ENCODE assay signal across 8 mouse cellular contexts in genomic region chr7:78846066-78846716, GRCm38 (mm10). TPM values are rescaled to one million over a fixed set of nuclear protein-coding genes. Genes with fewer than 3 reads are reported as not detected.
DNase-seq lines count a peak whose midpoint lies in the region; ATAC-seq and TF ChIP-seq lines count a peak whose summit lies in the region.

No protein-coding gene starts in this region.

- ATAC-seq in hindbrain, embryonic 12.5 days (ENCODE audit: low FRiP score), result no peak
- ATAC-seq in midbrain, embryonic 14.5 days (ENCODE audit: low FRiP score, low TSS enrichment), result no peak

- 27% methylated on average over 12 of the region's 12 CpGs for WGBS in kidney, adult 2 months
- 7% methylated on average over 12 of the region's 12 CpGs for WGBS in bone marrow, adult 2 months
- WGBS in hindbrain, embryonic 12.5 days, result 39% methylated on average over 12 of the region's 12 CpGs
- WGBS in midbrain, embryonic 14.5 days, result 35% methylated on average over 12 of the region's 12 CpGs

- H3K27me3 ChIP-seq in kidney, adult 2 months (replicated peaks; ENCODE audit: control insufficient read depth, insufficient read depth, low read length), result no peaks in the 10 kb centered on the region
- no peaks in the 10 kb centered on the region for H3K27me3 ChIP-seq in hindbrain, embryonic 12.5 days
- H3K27me3 ChIP-seq in midbrain, embryonic 14.5 days (ENCODE audit: control insufficient read depth, insufficient read depth, low read length), result no peaks in the 10 kb centered on the region

- H3K9ac ChIP-seq in hindbrain, embryonic 12.5 days, result peak overlapping the region; percentile 85
- H3K9ac ChIP-seq in midbrain, embryonic 14.5 days (replicated peaks; ENCODE audit: low read length), result peak overlapping the region; percentile 97

- TF ChIP-seq CTCF in kidney, adult 2 months (conservative IDR thresholded peaks at IDR 0.05; ENCODE audit: insufficient read depth, insufficient read length, low read depth, low read length), result no peak
- no peak for TF ChIP-seq CTCF in bone marrow, adult 2 months (IDR thresholded peaks at IDR 0.05; ENCODE audit: control insufficient read depth, insufficient read depth, low read length)

- H3K9me3 ChIP-seq in hindbrain, embryonic 12.5 days (replicated peaks), result no peaks in the 10 kb centered on the region
- no peaks in the 10 kb centered on the region for H3K9me3 ChIP-seq in midbrain, embryonic 14.5 days (ENCODE audit: control insufficient read depth, low read length)

- no peak for DNase-seq in kidney, adult 2 months
- DNase-seq in kidney, postnatal 4 days, result no peak
- DNase-seq in midbrain, embryonic 14.5 days, result no peak
- no peak for DNase-seq in cerebellum, adult 8-10 months
- DNase-seq in testis, postnatal 10 days (ENCODE audit: low spot score), result no peak
- no peak for DNase-seq in kidney, adult 18-20 months

- no peak for TF ChIP-seq POLR2A in kidney, adult 2 months (IDR thresholded peaks at IDR 0.05; ENCODE audit: low read depth, low read length)
- no peak for TF ChIP-seq POLR2A in bone marrow, adult 2 months (IDR thresholded peaks at IDR 0.05; ENCODE audit: borderline replicate concordance, control insufficient read depth, low read depth, low read length)

- peak overlapping the region; percentile 82 for H3K4me3 ChIP-seq in kidney, adult 2 months (ENCODE audit: insufficient read depth, low read depth, low read length)
- H3K4me3 ChIP-seq in bone marrow, adult 2 months (replicated peaks; ENCODE audit: control insufficient read depth, low read depth, low read length), result peak overlapping the region; percentile 100
- H3K4me3 ChIP-seq in hindbrain, embryonic 12.5 days, result peak overlapping the region; percentile 76
- peak overlapping the region; percentile 96 for H3K4me3 ChIP-seq in midbrain, embryonic 14.5 days (replicated peaks; ENCODE audit: low read depth, low read length)

- no peaks in the 10 kb centered on the region for H3K36me3 ChIP-seq in kidney, adult 2 months (ENCODE audit: control insufficient read depth, insufficient read depth, low read length)
- H3K36me3 ChIP-seq in hindbrain, embryonic 12.5 days, result peaks cover 26% of the 10 kb centered on the region
- peaks cover 18% of the 10 kb centered on the region for H3K36me3 ChIP-seq in midbrain, embryonic 14.5 days (ENCODE audit: control insufficient read depth, insufficient read depth, low read length)

- H3K4me2 ChIP-seq in hindbrain, embryonic 12.5 days (replicated peaks), result peak overlapping the region; percentile 67
- H3K4me2 ChIP-seq in midbrain, embryonic 14.5 days (ENCODE audit: low read length), result peak overlapping the region; percentile 76

- no peaks in the 10 kb centered on the region; the same call in 1 of the 2 replicates for H3K4me1 ChIP-seq in kidney, adult 2 months (ENCODE audit: control insufficient read depth, insufficient read depth, low read length)
- H3K4me1 ChIP-seq in bone marrow, adult 2 months (ENCODE audit: control insufficient read depth, insufficient read depth, low read length), result no peaks in the 10 kb centered on the region; the same call in 1 of the 2 replicates
- H3K4me1 ChIP-seq in hindbrain, embryonic 12.5 days, result peaks cover 11% of the 10 kb centered on the region
- H3K4me1 ChIP-seq in midbrain, embryonic 14.5 days (ENCODE audit: control insufficient read depth, insufficient read depth, low read length), result peaks cover 11% of the 10 kb centered on the region

- no peak overlapping the region; the same call in 1 of the 2 replicates for H3K27ac ChIP-seq in kidney, adult 2 months (ENCODE audit: insufficient read depth, low read depth, low read length)
- peak overlapping the region; percentile 87 for H3K27ac ChIP-seq in bone marrow, adult 2 months (ENCODE audit: control insufficient read depth, insufficient read depth, low read depth, low read length, poor library complexity)
- H3K27ac ChIP-seq in hindbrain, embryonic 12.5 days, result peak overlapping the region; percentile 71
- H3K27ac ChIP-seq in midbrain, embryonic 14.5 days (replicated peaks; ENCODE audit: low read depth, low read length), result peak overlapping the region; percentile 85

RNA-seq across cellular contexts. Expression of gene Det1, which starts 0.9 kb away (rescaled TPM):
- polyA plus RNA-seq in kidney, adult 2 months (2012; rRNA removed), result 10.6 and 11.2 TPM in 2 replicates
- 5.2 and 6.0 TPM in 2 replicates for polyA plus RNA-seq in bone marrow, adult 2 months (2011; ENCODE audit: insufficient read depth, insufficient read length, low replicate concordance, missing spikeins)
- 19.8 and 21.6 TPM in 2 replicates for polyA plus RNA-seq in hindbrain, embryonic 12.5 days (2016; fragmentation: Nextera tagmentation; extraction: Ambion mirVana)
- 12.3 and 14.9 TPM in 2 replicates for polyA plus RNA-seq in midbrain, embryonic 14.5 days (2014; fragmentation: Nextera tagmentation; extraction: Ambion mirVana)

RNA-seq across cellular contexts. Expression of gene Aen, which starts 49.5 kb away (rescaled TPM):
- 20.1 and 20.7 TPM in 2 replicates for polyA plus RNA-seq in kidney, adult 2 months (2012; rRNA removed)
- 15.9 and 41.8 TPM in 2 replicates for polyA plus RNA-seq in bone marrow, adult 2 months (2011; ENCODE audit: insufficient read depth, insufficient read length, low replicate concordance, missing spikeins)
- polyA plus RNA-seq in hindbrain, embryonic 12.5 days (2016; fragmentation: Nextera tagmentation; extraction: Ambion mirVana), result 44.3 and 44.6 TPM in 2 replicates
- 33.7 and 39.1 TPM in 2 replicates for polyA plus RNA-seq in midbrain, embryonic 14.5 days (2014; fragmentation: Nextera tagmentation; extraction: Ambion mirVana)
